Mouse (Mus musculus): ENCODE results near the gene Arhgap10. TPM values are rescaled to one million over a fixed set of nuclear protein-coding genes. Genes with fewer than 3 reads are reported as not detected.

Arhgap10 gene
- 9.7 and 11.4 TPM in 2 replicates for polyA plus RNA-seq (2016; fragmentation: Nextera tagmentation; extraction: Ambion mirVana)

GRCm38 (mm10) chr8:77517301-77518200 is at the start of gene Arhgap10:
Gene Arhgap10 (minus strand): TSS chr8:77517953.
- peak within 1 kb of the TSS; percentile 46; the same call in 1 of the 2 replicates for H3K27ac ChIP-seq
- peaks cover 54% of the 10 kb centered on the region for H3K27me3 ChIP-seq
- peak within 1 kb of the TSS; percentile 66 for H3K4me3 ChIP-seq (replicated peaks)
- H3K4me2 ChIP-seq, result peak within 1 kb of the TSS; percentile 90
- peaks cover 20% of the 10 kb centered on the region for H3K4me1 ChIP-seq
- H3K9ac ChIP-seq, result peak within 1 kb of the TSS; percentile 71
- peak; percentile 94 for ATAC-seq (ENCODE audit: low FRiP score)
- H3K36me3 ChIP-seq (replicated peaks), result no peaks in the 10 kb centered on the region
- H3K9me3 ChIP-seq, result no peaks in the 10 kb centered on the region
- WGBS, result under 1% methylated on average over 71 of the region's 95 CpGs

- no peaks in the 10 kb centered on the region for H3K4me1 ChIP-seq
- no peak overlapping the region for H3K27ac ChIP-seq
- H3K4me2 ChIP-seq, result no peak overlapping the region
- WGBS, result 88% methylated on average over 3 of the region's 3 CpGs
- no peak overlapping the region for H3K4me3 ChIP-seq (replicated peaks)
- no peak overlapping the region for H3K9ac ChIP-seq
- no peaks in the 10 kb centered on the region for H3K9me3 ChIP-seq
- no peak for ATAC-seq (ENCODE audit: low FRiP score)
- no peaks in the 10 kb centered on the region for H3K27me3 ChIP-seq
- H3K36me3 ChIP-seq (replicated peaks), result peaks cover 67% of the 10 kb centered on the region
Observed at GRCm38 (mm10) chr8:77561441-77561840, 43.7 kb upstream of the Arhgap10 start.

GRCm38 (mm10) chr8:77552491-77552890 is 34.7 kb upstream of the Arhgap10 start:
- H3K36me3 ChIP-seq (replicated peaks), result peaks cover 56% of the 10 kb centered on the region
- WGBS, result 94% methylated on average over 3 of the region's 3 CpGs
- no peaks in the 10 kb centered on the region for H3K27me3 ChIP-seq
- H3K4me1 ChIP-seq, result peaks cover 19% of the 10 kb centered on the region
- no peak overlapping the region for H3K27ac ChIP-seq
- no peak overlapping the region for H3K4me2 ChIP-seq
- H3K4me3 ChIP-seq (replicated peaks), result no peak overlapping the region
- no peak overlapping the region for H3K9ac ChIP-seq
- no peaks in the 10 kb centered on the region for H3K9me3 ChIP-seq
- ATAC-seq (ENCODE audit: low FRiP score), result no peak

GRCm38 (mm10) chr8:77549881-77550580 is 32.3 kb upstream of the Arhgap10 start:
- 28% methylated on average over 7 of the region's 7 CpGs for WGBS
- Histone ChIP-seq H3K27me3 (no peaks in the 10 kb centered on the region), H3K4me1 (peaks cover 19% of the 10 kb centered on the region), H3K9ac (peak overlapping the region; percentile 87), H3K36me3 (replicated peaks) (peaks cover 32% of the 10 kb centered on the region), H3K27ac (no peak overlapping the region), H3K4me3 (replicated peaks) (peak overlapping the region; percentile 82), H3K9me3 (no peaks in the 10 kb centered on the region), H3K4me2 (peak overlapping the region; percentile 78)
- ATAC-seq (ENCODE audit: low FRiP score), result no peak

GRCm38 (mm10) chr8:77549121-77549706 is 31.5 kb upstream of the Arhgap10 start, which contains the start of gene Prmt9:
Gene Prmt9 (plus strand): TSS chr8:77549397.
- H3K27ac ChIP-seq, result peak within 1 kb of the TSS; percentile 81
- H3K4me1 ChIP-seq, result peaks cover 19% of the 10 kb centered on the region
- H3K4me3 ChIP-seq (replicated peaks), result peak within 1 kb of the TSS; percentile 82
- peak; percentile 96 for ATAC-seq (ENCODE audit: low FRiP score)
- H3K36me3 ChIP-seq (replicated peaks), result peaks cover 26% of the 10 kb centered on the region
- 4% methylated on average over 40 of the region's 42 CpGs for WGBS
- H3K9ac ChIP-seq, result peak within 1 kb of the TSS; percentile 87
- H3K9me3 ChIP-seq, result no peaks in the 10 kb centered on the region
- no peaks in the 10 kb centered on the region for H3K27me3 ChIP-seq
- peak within 1 kb of the TSS; percentile 78 for H3K4me2 ChIP-seq

- 89% methylated on average over 4 of the region's 4 CpGs for WGBS
- H3K9ac ChIP-seq, result no peak overlapping the region
- H3K4me1 ChIP-seq, result peaks cover 9% of the 10 kb centered on the region; the same call in 1 of the 2 replicates
- H3K4me2 ChIP-seq, result no peak overlapping the region
- no peak for ATAC-seq (ENCODE audit: low FRiP score)
- H3K9me3 ChIP-seq, result no peaks in the 10 kb centered on the region
- no peak overlapping the region for H3K4me3 ChIP-seq (replicated peaks)
- no peak overlapping the region for H3K27ac ChIP-seq
- H3K36me3 ChIP-seq (replicated peaks), result no peaks in the 10 kb centered on the region
- H3K27me3 ChIP-seq, result no peaks in the 10 kb centered on the region
Observed at GRCm38 (mm10) chr8:77545616-77546015, 27.9 kb upstream of the Arhgap10 start.

- Histone ChIP-seq H3K27ac (no peak overlapping the region), H3K4me3 (replicated peaks) (no peak overlapping the region), H3K4me1 (no peaks in the 10 kb centered on the region), H3K9ac (no peak overlapping the region), H3K36me3 (replicated peaks) (no peaks in the 10 kb centered on the region), H3K27me3 (no peaks in the 10 kb centered on the region), H3K9me3 (no peaks in the 10 kb centered on the region), H3K4me2 (no peak overlapping the region)
- WGBS, result 74% methylated on average over 3 of the region's 3 CpGs
- no peak for ATAC-seq (ENCODE audit: low FRiP score)
Observed at GRCm38 (mm10) chr8:77544428-77544827, 26.7 kb upstream of the Arhgap10 start.

GRCm38 (mm10) chr8:77543152-77543777 is 25.5 kb upstream of the Arhgap10 start:
- WGBS, result 91% methylated on average over 6 of the region's 6 CpGs
- Histone ChIP-seq H3K9ac (no peak overlapping the region), H3K9me3 (no peaks in the 10 kb centered on the region), H3K4me1 (no peaks in the 10 kb centered on the region), H3K27ac (no peak overlapping the region), H3K4me2 (no peak overlapping the region), H3K4me3 (replicated peaks) (no peak overlapping the region), H3K27me3 (no peaks in the 10 kb centered on the region), H3K36me3 (replicated peaks) (no peaks in the 10 kb centered on the region)
- ATAC-seq (ENCODE audit: low FRiP score), result no peak

- no peak overlapping the region for H3K27ac ChIP-seq
- no peaks in the 10 kb centered on the region for H3K36me3 ChIP-seq (replicated peaks)
- H3K4me1 ChIP-seq, result no peaks in the 10 kb centered on the region
- H3K27me3 ChIP-seq, result no peaks in the 10 kb centered on the region
- H3K9ac ChIP-seq, result no peak overlapping the region
- H3K4me3 ChIP-seq (replicated peaks), result no peak overlapping the region
- ATAC-seq (ENCODE audit: low FRiP score), result no peak
- WGBS, result 70% methylated on average over 1 of the region's 1 CpGs
- H3K4me2 ChIP-seq, result no peak overlapping the region
- no peaks in the 10 kb centered on the region for H3K9me3 ChIP-seq
Observed at GRCm38 (mm10) chr8:77538256-77538655, 20.5 kb upstream of the Arhgap10 start.

- H3K4me2 ChIP-seq, result no peak overlapping the region
- no peaks in the 10 kb centered on the region for H3K36me3 ChIP-seq (replicated peaks)
- ATAC-seq (ENCODE audit: low FRiP score), result no peak
- no peak overlapping the region for H3K4me3 ChIP-seq (replicated peaks)
- 76% methylated on average over 12 of the region's 12 CpGs for WGBS
- H3K4me1 ChIP-seq, result no peaks in the 10 kb centered on the region
- H3K9me3 ChIP-seq, result no peaks in the 10 kb centered on the region
- H3K27ac ChIP-seq, result no peak overlapping the region
- H3K27me3 ChIP-seq, result no peaks in the 10 kb centered on the region
- no peak overlapping the region for H3K9ac ChIP-seq
Observed at GRCm38 (mm10) chr8:77536821-77537220, 19.1 kb upstream of the Arhgap10 start.

- no peak overlapping the region for H3K9ac ChIP-seq
- H3K27me3 ChIP-seq, result no peaks in the 10 kb centered on the region
- ATAC-seq (ENCODE audit: low FRiP score), result peak; percentile 61; the same call in 1 of the 2 replicates
- no peak overlapping the region for H3K27ac ChIP-seq
- no peak overlapping the region for H3K4me3 ChIP-seq (replicated peaks)
- no peak overlapping the region for H3K4me2 ChIP-seq
- no peaks in the 10 kb centered on the region for H3K4me1 ChIP-seq
- H3K9me3 ChIP-seq, result no peaks in the 10 kb centered on the region
- WGBS, result 87% methylated on average over 5 of the region's 5 CpGs
- H3K36me3 ChIP-seq (replicated peaks), result no peaks in the 10 kb centered on the region
Observed at GRCm38 (mm10) chr8:77535026-77535595, 17.4 kb upstream of the Arhgap10 start.

Data from forebrain, embryonic 12.5 days (tissue).